Mouse (Mus musculus) bone marrow, adult 2 months (tissue): Measurements from ENCODE around the gene Il1f10.

Experiments
- CTCF ChIP-seq: fragments of 200-500 bp; IDR thresholded peaks from 2 replicates; pipeline ENCODE4 v1.5.1; 2011; ENCODE audit warnings: low read length, control low read depth; ENCODE audit not compliant: control insufficient read depth, insufficient read depth
- POLR2A ChIP-seq: fragments of 200-500 bp; IDR thresholded peaks from 2 replicates; pipeline ENCODE4 v1.6.1; 2011; ENCODE audit warnings: low read depth, mild to moderate bottlenecking, control low read depth, low read length, borderline replicate concordance; ENCODE audit not compliant: control insufficient read depth

GRCm38 (mm10) chr2:24317919-24318598 lies 27.1 kb downstream of the Il1f10 start:
- TF ChIP-seq CTCF (no peak), POLR2A (no peak)
